Comparison of ENCODE assay signal across 10 mouse cellular contexts in the genomic region with DNA sequence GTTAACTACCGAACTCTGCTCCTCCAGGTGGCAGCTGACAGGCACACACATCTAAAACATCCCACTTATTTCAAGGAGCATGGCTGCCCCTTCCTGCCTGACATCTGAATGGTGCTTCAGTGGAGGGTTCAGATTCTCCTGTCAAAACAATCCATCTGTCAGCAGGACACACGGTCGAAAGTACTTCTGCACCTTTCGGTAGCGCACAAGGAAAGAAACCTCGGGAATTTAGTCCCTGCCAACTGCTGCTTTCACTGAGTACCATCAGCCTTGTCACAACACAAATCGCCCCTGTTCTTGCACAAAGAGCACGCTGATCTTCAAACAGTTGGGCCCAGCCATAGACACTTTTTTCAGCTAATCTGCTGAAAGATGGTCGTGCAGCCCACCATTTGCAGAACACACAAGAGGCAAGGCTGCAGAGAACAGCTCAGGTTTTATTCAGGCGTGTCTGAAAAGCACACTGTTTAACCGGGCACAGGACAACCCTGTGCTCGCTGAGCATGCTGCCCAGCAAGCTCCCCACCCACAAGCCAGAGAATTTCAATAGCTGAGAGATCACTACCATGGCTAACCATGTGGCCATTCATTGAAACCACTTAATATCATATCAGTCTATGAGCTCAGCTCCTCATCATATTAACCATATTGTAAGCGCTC. TPM values are rescaled to one million over a fixed set of nuclear protein-coding genes. Genes with fewer than 3 reads are reported as not detected.
DNase-seq lines count a peak whose midpoint lies in the region; ATAC-seq and TF ChIP-seq lines count a peak whose summit lies in the region.
"Had no signal": no experiment of that assay in that cellular context is flagged by ENCODE, and none has a peak within 500 bp of the region (broad histone marks: within the 10 kb centered on the region; RNA-seq: fewer than 3 reads in every experiment).

No protein-coding gene starts in this region.

- TF ChIP-seq CTCF in gastrocnemius, adult 2 months (IDR thresholded peaks at IDR 0.05), result no peak
- TF ChIP-seq CTCF in liver, adult 2 months (IDR thresholded peaks at IDR 0.05; ENCODE audit: low read depth, low read length), result no peak
- peak; percentile 18; the same call in 1 of the 2 replicates for TF ChIP-seq CTCF in midbrain, postnatal 0 days (IDR thresholded peaks at IDR 0.05)

- H3K4me1 ChIP-seq in liver, adult 2 months (ENCODE audit: control insufficient read depth, insufficient read depth, low read length), result peaks cover 45% of the 10 kb centered on the region
- 0 out of 2 replicates have a peak, but pooled peaks cover 7% of the 10 kb centered on the region for H3K4me1 ChIP-seq in liver, embryonic 12.5 days
- peaks cover 54% of the 10 kb centered on the region for H3K4me1 ChIP-seq in hindbrain, embryonic 10.5 days (replicated peaks)
- peaks cover 7% of the 10 kb centered on the region for H3K4me1 ChIP-seq in midbrain, postnatal 0 days (ENCODE audit: insufficient read depth, low read length)

- no peak for ATAC-seq in liver, embryonic 12.5 days
- ATAC-seq in midbrain, postnatal 0 days (ENCODE audit: low FRiP score), result no peak

- DNase-seq in gastrocnemius, adult 2 months, result no peak
- no peak for DNase-seq in gastrocnemius, postnatal 25 days
- DNase-seq in liver, adult 2 months (ENCODE audit: extremely low read depth, low read depth, low spot score), result peak; percentile 57
- peak; percentile 12 for DNase-seq in hindbrain, embryonic 10.5 days (ENCODE audit: low spot score)
- no peak for DNase-seq in midbrain, postnatal 0 days (ENCODE audit: low spot score)
- DNase-seq in layer of hippocampus, postnatal 36 days, result no peak
- DNase-seq in testis, postnatal 14 days (ENCODE audit: low spot score), result no peak
- DNase-seq: cerebellum, postnatal 36 days had no signal

- H3K4me3 ChIP-seq in gastrocnemius, adult 2 months, result no peak overlapping the region
- H3K4me3 ChIP-seq in liver, adult 2 months (ENCODE audit: insufficient read depth, low read depth, low read length), result no peak overlapping the region
- H3K4me3 ChIP-seq in liver, embryonic 12.5 days, result no peak overlapping the region
- H3K4me3 ChIP-seq in hindbrain, embryonic 10.5 days, result no peak overlapping the region
- 0 out of 2 replicates have a peak overlapping the region, but pooled peaks have one; percentile 2 for H3K4me3 ChIP-seq in midbrain, postnatal 0 days (ENCODE audit: low read depth, low read length)

- peak overlapping the region; percentile 24 for H3K27ac ChIP-seq in gastrocnemius, adult 2 months
- peak overlapping the region; percentile 95 for H3K27ac ChIP-seq in liver, adult 2 months (replicated peaks; ENCODE audit: insufficient read depth, low read depth, low read length)
- H3K27ac ChIP-seq in liver, embryonic 12.5 days, result no peak overlapping the region
- H3K27ac ChIP-seq in hindbrain, embryonic 10.5 days, result peak overlapping the region; percentile 45; the same call in 1 of the 2 replicates
- H3K27ac ChIP-seq in midbrain, postnatal 0 days (ENCODE audit: low read depth, low read length), result peak overlapping the region; percentile 32; the same call in 1 of the 2 replicates
- H3K27ac ChIP-seq: macrophage had no signal

- intact Hi-C loops in gastrocnemius, adult 2 months (cut with DNase I), result no loop called here

- WGBS in liver, adult 2 months, result 34% methylated on average over 13 of the region's 13 CpGs
- WGBS in liver, embryonic 12.5 days (ENCODE audit: insufficient replicate concordance), result 60% methylated on average over 13 of the region's 13 CpGs
- WGBS in hindbrain, embryonic 10.5 days, result 38% methylated on average over 13 of the region's 13 CpGs
- WGBS in midbrain, postnatal 0 days, result 26% methylated on average over 13 of the region's 13 CpGs

- H3K79me2 ChIP-seq in liver, adult 2 months (ENCODE audit: control insufficient read depth, insufficient read depth, low read length), result peaks cover 24% of the 10 kb centered on the region; the same call in 1 of the 2 replicates

- H3K9me3 ChIP-seq in liver, embryonic 12.5 days (replicated peaks), result no peaks in the 10 kb centered on the region
- H3K9me3 ChIP-seq in hindbrain, embryonic 10.5 days, result no peaks in the 10 kb centered on the region
- H3K9me3 ChIP-seq in midbrain, postnatal 0 days (ENCODE audit: low read length), result no peaks in the 10 kb centered on the region

- no peak overlapping the region for H3K9ac ChIP-seq in liver, adult 2 months (ENCODE audit: low read depth, low read length)
- H3K9ac ChIP-seq in liver, embryonic 12.5 days, result no peak overlapping the region
- H3K9ac ChIP-seq in midbrain, postnatal 0 days (replicated peaks; ENCODE audit: low read length, poor library complexity, severe bottlenecking), result no peak overlapping the region

- TF ChIP-seq POLR2A in liver, adult 2 months (IDR thresholded peaks at IDR 0.05; ENCODE audit: extremely low read depth, insufficient read depth, low read length), result no peak

- H3K27me3 ChIP-seq in liver, adult 2 months (ENCODE audit: control insufficient read depth, insufficient read depth, low read length), result no peaks in the 10 kb centered on the region
- peaks cover 11% of the 10 kb centered on the region; the same call in 1 of the 2 replicates for H3K27me3 ChIP-seq in liver, embryonic 12.5 days (replicated peaks)
- H3K27me3 ChIP-seq in hindbrain, embryonic 10.5 days (ENCODE audit: insufficient read depth, poor library complexity, severe bottlenecking), result no peaks in the 10 kb centered on the region
- H3K27me3 ChIP-seq in midbrain, postnatal 0 days (ENCODE audit: insufficient read depth, low read length), result no peaks in the 10 kb centered on the region

- no peaks in the 10 kb centered on the region for H3K36me3 ChIP-seq in liver, adult 2 months (ENCODE audit: control insufficient read depth, insufficient read depth, low read length)
- no peaks in the 10 kb centered on the region for H3K36me3 ChIP-seq in liver, embryonic 12.5 days
- peaks cover 4% of the 10 kb centered on the region for H3K36me3 ChIP-seq in hindbrain, embryonic 10.5 days
- H3K36me3 ChIP-seq in midbrain, postnatal 0 days (ENCODE audit: insufficient read depth, low read length), result no peaks in the 10 kb centered on the region

- no peak overlapping the region for H3K4me2 ChIP-seq in liver, embryonic 12.5 days
- peak overlapping the region; percentile 36 for H3K4me2 ChIP-seq in midbrain, postnatal 0 days (ENCODE audit: low read depth, low read length, poor library complexity, severe bottlenecking)

RNA-seq across cellular contexts. Expression of a gene that starts 31.6 kb away (rescaled TPM):
- 10 to 100 TPM; 38.9 to 57.9 TPM for total RNA-seq in gastrocnemius, adult 2 months (2021)
- total RNA-seq in gastrocnemius, postnatal 25 days (2021), result 10 to 100 TPM; 35.9 to 38.8 TPM
- total RNA-seq in liver, adult 2 months (2014; rRNA removed), result 12.4 and 13.3 TPM in 2 replicates
- polyA plus RNA-seq in liver, adult 2 months (2012; rRNA removed), result 12.9 and 14.8 TPM in 2 replicates
- polyA plus RNA-seq in liver, embryonic 12.5 days (2016; fragmentation: Nextera tagmentation; extraction: Ambion mirVana), result 2.4 and 2.8 TPM in 2 replicates
- polyA plus RNA-seq in hindbrain, embryonic 10.5 days (2016; fragmentation: Nextera tagmentation; extraction: Ambion mirVana), result 12.7 and 14.4 TPM in 2 replicates
- total RNA-seq in midbrain, postnatal 0 days (2014; rRNA removed), result 76.3 and 90.8 TPM in 2 replicates
- 16.6 and 22.6 TPM in 2 replicates for polyA plus RNA-seq in midbrain, postnatal 0 days (2015; fragmentation: Nextera tagmentation; extraction: Ambion mirVana)
- 10 to 100 TPM; 27.0 to 27.8 TPM for total RNA-seq in layer of hippocampus, postnatal 36 days (2021)

Comparison
In these comparisons a context has a peak if more than half of its experiments do, and no peak if none do; other contexts are left out.
1. DNase-seq: peak in liver, adult 2 months (single experiment) and hindbrain, embryonic 10.5 days (single experiment); none in gastrocnemius, adult 2 months (single experiment), gastrocnemius, postnatal 25 days (single experiment), midbrain, postnatal 0 days (single experiment), layer of hippocampus, postnatal 36 days (0 of 2) and testis, postnatal 14 days (single experiment).